Mouse (Mus musculus) cerebellum, postnatal 14 days (tissue): Measurements from ENCODE around the gene Cflar.
"Not testable (repeated sequence)": the region's sequence is repeated elsewhere in the genome, so short reads cannot be mapped to it uniquely, and the experiment has no call there.

Source experiments
- DNase-seq, 2 experiments: peaks; one replicate each; pipeline ENCODE4 v3.0.0; 2021; ENCODE audit warnings: mixed read lengths in 2 of 2

The Cflar gene

GRCm38 (mm10) chr1:58775361-58775760 is 64.1 kb downstream of the Cflar start:
- no peak for DNase-seq

GRCm38 (mm10) chr1:58777583-58777982 is 66.3 kb downstream of the Cflar start:
- DNase-seq: no peak

- DNase-seq: no peak
Observed at GRCm38 (mm10) chr1:58778226-58778625, 66.9 kb downstream of the Cflar start.

DNA sequence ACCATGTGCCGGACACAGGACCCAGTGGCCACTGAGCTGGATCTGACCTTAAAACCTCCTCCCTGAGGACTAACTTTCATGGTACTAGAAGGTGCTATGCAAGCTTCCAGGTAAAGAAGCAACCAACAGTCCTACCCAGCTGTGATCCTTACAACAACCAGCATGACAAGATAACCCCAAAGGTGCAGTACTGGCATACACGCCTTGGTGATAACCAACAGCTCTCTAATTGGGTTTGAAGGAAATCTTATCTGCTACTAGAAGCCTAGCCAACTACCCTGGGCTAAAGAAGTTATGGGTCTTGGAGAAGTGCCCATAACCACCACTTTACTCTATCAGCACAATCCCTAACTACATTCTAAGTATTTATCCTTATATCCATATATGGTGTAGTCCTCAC is 75.0 kb downstream of the Cflar start:
- DNase-seq: no peak

- DNase-seq: no peak
Observed at GRCm38 (mm10) chr1:58788410-58788809, 77.1 kb downstream of the Cflar start.

DNA sequence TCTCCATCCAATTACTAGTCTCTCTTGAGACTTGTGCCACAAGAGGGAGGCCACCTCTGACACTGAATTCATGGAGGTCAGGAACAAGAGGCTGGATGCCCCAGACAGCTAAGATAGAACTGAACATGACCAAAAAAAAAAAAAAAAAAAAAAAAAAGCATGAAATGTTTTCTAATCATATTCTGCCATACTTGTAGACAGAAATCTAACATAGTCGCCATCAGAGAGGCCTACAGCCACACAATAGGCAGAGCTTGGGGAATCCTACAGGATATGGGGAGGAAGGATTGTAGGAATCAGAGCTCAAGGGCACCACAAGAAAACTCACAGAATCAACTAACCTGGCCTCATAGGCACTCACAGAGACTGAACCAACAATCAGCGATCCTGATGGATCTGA is 83.4 kb downstream of the Cflar start:
- DNase-seq: no peak

- peak; percentile 9 to 10 for DNase-seq
Observed at GRCm38 (mm10) chr1:58795291-58796058, 84.2 kb downstream of the Cflar start, which contains the start of gene Casp8. Casp8 (plus strand) TSS chr1:58795374.

DNA sequence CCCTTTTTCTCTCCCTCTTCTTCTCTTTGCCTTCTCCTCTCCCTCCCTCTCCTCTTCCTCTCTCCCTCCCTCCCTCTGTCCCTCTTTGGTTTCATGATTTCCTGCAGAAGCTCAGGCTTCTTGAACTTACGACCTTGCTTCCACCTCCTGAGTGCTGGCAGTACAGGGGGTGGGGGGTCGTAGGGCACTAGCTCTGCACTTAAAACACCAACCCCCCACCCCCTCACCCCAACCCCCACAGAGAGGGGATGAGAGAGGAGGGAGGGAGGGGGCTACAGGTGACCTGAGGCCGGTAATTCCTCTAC is 84.7 kb downstream of the Cflar start:
- DNase-seq: no peak

DNA sequence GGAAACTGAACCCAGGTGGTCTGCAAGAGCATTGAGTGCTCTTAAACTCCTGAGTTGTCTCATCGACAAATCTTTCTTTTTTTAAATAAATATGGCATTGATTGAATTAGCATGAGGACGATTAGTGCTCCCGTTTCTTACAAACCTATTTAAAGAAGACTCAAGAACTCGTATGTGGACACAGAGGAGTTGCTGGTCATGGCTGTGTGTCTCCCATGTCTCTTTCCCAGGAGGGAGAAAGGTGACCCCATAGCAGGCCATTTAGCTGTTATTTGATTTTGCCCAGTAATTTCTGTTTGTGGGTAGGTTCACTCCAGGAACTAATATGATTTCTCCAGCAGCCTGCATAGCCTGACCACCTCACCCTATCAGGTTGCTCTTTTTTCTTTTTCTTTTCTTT is 85.5 kb downstream of the Cflar start:
- no peak for DNase-seq

DNA sequence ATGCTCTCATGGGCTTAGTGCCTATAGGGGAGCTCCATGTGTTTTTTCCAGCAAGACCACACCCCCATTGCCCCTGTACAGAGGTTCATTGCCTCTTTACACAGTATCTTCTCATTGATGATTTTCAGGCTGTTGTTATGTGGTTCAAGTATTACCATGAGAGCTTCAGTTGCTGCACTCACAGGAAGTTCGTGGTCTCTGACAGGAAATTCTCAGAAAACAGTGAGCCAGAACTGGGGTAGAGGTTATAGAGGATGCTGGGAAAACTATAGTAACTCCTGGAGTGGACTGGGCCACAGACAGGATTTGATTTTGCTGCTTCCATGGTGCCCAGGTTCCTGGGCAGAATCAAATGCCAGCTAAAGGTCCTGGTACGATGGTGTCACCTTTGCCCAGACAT is 86.1 kb downstream of the Cflar start:
- no peak for DNase-seq

GRCm38 (mm10) chr1:58798911-58799310 is 87.6 kb downstream of the Cflar start:
- DNase-seq: no peak

GRCm38 (mm10) chr1:58800644-58801043 is 89.3 kb downstream of the Cflar start:
- not testable (repeated sequence) for DNase-seq

DNA sequence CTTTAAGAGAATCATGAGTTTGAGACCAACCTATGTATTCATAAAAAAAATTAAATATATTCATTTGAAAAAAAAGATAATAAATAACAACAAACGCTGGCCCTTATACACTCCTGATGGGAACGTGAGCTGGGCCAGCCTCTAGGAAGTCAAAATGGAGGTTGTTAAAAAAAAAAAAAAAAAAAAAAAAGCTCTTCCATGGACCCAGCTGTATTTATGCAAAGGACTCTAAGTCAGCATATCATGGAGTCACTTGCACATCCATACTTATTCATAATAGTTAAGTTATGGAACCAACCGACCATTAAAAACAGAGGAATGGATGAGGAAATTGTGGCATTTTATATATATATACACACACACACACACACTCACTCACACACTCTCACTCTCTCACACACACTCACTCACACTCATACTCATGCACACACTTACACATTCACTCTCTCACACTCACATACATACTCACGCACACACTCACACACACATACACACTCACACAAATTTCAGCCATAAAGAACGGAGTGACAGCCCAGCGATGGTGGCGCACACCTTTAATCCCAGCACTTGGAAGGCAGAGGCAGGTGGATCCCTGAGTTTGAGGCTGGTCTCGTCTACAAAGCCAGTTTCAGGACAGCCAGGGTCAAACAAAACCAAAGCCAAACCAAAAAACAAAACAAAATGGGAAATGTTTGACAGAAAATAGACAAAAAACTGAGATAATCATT is 90.4 kb downstream of the Cflar start:
- DNase-seq: no peak

DNA sequence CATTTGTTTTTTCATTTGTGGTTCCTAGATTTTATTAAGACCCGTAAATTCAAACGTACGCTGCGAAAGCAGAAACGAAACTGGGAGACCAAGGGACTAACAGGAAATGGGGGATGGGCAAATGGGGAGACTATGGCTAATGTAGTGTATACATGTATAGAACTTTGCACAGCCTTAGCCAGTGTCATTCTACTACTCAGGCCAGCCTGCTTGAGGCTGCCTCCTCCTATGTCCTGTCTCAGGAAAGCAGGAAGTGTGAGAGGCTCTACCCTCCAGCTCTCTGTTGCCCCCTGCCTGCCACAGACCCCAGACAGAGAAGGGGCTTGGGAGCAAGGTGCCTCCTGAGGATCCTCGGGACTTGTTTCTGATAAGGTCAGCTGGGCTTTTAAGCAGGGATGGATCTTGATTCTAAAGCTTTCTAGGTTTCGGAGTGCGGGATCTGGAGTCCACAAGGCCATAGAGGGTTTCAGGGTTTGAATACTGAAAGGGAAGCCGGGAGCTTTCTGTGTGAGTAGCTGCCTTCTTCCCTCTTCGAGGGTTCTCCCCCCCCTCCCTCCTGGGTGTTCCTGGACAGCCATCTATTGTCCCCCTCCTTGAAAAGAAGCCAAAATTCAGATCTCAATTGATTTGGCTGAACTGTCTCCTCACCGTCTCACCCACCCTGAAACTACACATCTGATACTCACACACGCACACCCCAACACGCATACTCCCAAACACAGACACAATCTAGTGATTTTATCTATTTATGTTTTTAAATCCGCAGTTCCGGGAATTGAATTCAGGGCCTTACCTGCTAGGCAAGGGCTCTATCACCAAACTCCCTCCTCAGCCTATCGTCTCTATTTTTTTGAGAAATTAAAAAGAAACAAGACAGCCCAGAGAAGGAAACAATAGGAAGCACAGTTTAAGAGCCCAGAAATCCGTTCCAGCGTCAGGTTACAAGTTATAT is 91.3 kb downstream of the Cflar start:
- DNase-seq: no peak

- no peak for DNase-seq
Observed at GRCm38 (mm10) chr1:58803531-58803930, 92.2 kb downstream of the Cflar start.

GRCm38 (mm10) chr1:58806651-58807050 is 95.3 kb downstream of the Cflar start:
- DNase-seq: no peak
